Mouse (Mus musculus) inflammation-experienced regulatory T-cells, adult 16 weeks (primary cell): ENCODE measurements around the gene BC048671. TPM values are rescaled to one million over a fixed set of nuclear protein-coding genes. Genes with fewer than 3 reads are reported as not detected.

Experiments used
- polyA plus RNA-seq: library from polyadenylated mRNA; unstranded; fragments of 100-300 nt; shearing (Covaris generic); gene quantifications from one replicate; pipeline ENCODE4 v1.2.1, GENCODE M21; 2017

BC048671 gene
- not detected for polyA plus RNA-seq

DNA sequence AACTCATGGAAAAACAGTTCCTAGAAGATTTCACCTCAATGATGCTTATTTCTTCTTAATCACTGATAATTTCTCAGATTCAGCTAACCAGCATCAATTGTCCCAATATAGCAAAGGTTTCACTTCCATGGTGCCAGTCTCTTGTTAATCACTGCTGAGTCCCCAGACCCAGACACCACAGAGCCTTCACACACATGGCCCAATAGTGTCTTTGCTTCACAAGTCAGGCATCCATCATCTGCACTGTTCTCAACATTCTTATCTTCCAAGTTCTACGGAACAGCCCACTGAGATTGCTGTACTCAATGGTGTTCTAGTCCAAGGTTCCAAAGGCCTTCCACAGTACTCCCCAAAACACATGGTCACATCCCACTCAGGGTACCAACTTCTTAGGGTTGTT lies at the start of gene BC048671:
Gene BC048671 (plus strand): TSS at position 301 of the 400 bp plus-strand sequence.

DNA sequence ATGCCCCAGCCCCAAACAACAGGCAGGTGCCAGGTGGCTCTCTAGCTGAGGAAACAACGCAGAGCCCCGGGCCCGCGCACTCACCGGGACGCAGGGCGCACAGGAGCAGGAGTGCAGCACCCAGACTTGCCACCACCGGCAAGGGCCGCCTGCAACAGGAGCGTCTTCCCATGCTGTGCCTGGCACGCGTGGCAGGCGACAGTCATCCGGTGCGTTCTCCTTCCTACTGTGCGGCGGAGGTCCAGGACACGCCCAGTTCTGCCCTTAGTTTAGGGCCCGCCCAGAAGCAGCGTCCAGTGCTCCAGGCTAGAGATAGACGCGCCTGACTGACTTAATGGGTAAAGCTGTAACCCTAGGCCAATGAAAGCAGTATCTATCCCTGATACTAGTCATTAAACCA lies 24.0 kb downstream of the BC048671 start, which contains the start of gene Chst13:
Gene Chst13 (minus strand): TSS at position 195 of the 400 bp plus-strand sequence.

GRCm38 (mm10) chr6:90332561-90333425 lies 31.8 kb downstream of the BC048671 start, which contains the start of gene Uroc1:
Gene Uroc1 (plus strand): TSS chr6:90333284.

Other genes with a start within 250 kb of the BC048671 start
- gene Vmn1r49, start 222.7 kb upstream of the BC048671 start, polyA plus RNA-seq, result not detected
- gene Vmn1r50, start 199.8 kb upstream of the BC048671 start, polyA plus RNA-seq, result not detected
- gene Vmn1r51, start 178.6 kb upstream of the BC048671 start, polyA plus RNA-seq, result not detected
- gene Vmn1r52, start 126.4 kb upstream of the BC048671 start, polyA plus RNA-seq, result not detected
- gene V1ra8, start 98.4 kb upstream of the BC048671 start, polyA plus RNA-seq, result not detected
- not detected for gene Vmn1r53, start 76.8 kb upstream of the BC048671 start, polyA plus RNA-seq
- not detected for gene Vmn1r54, start 54.9 kb upstream of the BC048671 start, polyA plus RNA-seq
- not detected for gene Chst13, start 24.0 kb downstream of the BC048671 start, polyA plus RNA-seq
- not detected for gene Uroc1, start 32.1 kb downstream of the BC048671 start, polyA plus RNA-seq
- gene Zxdc, start 68.3 kb downstream of the BC048671 start, polyA plus RNA-seq, result 2.7 TPM
- not detected for gene Cfap100, start 127.6 kb downstream of the BC048671 start, polyA plus RNA-seq
- gene Klf15, start 161.4 kb downstream of the BC048671 start, polyA plus RNA-seq, result not detected
- gene Aldh1l1, start 185.2 kb downstream of the BC048671 start, polyA plus RNA-seq, result 1.6 TPM